Mouse (Mus musculus) urinary bladder, postnatal 4 days (tissue): ENCODE results near the gene Pde2a.

Source experiments
- DNase-seq, 2 experiments: peaks; one replicate each; pipeline ENCODE4 v3.0.0; 2021 to 2022; ENCODE audit warnings: low spot score in 2 of 2

Gene Pde2a

DNA sequence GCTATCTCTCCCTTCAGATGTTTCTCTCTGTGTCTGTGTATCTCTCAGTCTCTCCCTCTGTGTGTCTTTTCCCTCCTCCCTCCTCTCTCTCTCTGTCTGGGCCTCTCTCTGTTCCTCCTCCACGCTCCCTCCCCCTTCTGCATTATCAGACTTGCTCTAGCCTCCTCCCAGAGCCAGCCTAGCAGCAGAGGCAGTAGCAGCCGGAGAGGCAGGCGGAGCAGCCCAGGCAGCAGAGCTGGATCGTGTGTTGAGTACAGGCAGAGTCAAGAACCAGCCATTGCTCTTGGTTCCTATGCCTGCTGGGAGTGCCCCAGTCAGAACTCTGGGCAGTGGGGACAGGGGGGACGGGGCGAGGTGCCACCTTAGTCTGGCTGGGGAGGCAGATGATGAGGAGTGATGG, at the start of gene Pde2a:
Pde2a (plus strand) TSS at position 163 of the 400 bp plus-strand sequence.
- no peak for DNase-seq

DNA sequence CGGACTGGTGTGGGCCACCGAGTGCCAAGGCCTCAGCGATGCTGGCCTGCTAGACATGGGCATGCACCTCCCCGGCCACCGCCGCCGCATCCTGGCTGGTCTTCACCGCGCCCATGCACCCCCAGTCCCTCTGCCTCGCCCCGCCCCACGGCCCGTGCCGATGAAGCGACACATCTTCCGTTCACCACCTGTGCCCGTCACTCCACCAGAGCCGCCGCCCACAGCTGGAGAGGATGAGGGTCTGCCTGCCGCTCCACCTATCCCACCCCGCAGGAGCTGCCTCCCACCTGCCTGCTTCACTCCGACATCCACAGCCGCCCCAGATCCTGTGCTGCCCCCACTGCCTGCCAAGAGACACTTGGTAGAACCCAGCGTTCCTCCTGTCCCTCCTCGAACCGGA, 48.4 kb upstream of the Pde2a start:
- DNase-seq, result no peak

DNA sequence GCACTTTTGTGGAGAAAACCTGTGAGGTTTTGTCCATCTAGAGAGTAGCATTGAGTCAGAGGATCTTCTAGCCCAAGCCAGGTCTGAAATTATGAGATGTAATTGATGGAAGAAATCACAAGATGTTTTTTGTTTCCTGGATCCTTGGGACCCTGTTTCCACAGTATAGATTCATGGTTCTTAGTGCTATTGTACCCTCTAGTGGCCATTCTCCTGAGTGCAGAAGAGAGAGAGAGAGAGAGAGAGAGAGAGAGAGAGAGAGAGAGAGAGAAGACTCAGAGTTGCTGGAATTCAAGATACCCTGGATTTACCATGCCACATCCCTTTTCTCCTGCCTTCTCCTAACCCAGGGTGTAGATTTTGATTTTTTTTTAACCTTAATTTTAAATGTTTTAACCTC, 47.3 kb upstream of the Pde2a start:
- DNase-seq, result no peak

DNA sequence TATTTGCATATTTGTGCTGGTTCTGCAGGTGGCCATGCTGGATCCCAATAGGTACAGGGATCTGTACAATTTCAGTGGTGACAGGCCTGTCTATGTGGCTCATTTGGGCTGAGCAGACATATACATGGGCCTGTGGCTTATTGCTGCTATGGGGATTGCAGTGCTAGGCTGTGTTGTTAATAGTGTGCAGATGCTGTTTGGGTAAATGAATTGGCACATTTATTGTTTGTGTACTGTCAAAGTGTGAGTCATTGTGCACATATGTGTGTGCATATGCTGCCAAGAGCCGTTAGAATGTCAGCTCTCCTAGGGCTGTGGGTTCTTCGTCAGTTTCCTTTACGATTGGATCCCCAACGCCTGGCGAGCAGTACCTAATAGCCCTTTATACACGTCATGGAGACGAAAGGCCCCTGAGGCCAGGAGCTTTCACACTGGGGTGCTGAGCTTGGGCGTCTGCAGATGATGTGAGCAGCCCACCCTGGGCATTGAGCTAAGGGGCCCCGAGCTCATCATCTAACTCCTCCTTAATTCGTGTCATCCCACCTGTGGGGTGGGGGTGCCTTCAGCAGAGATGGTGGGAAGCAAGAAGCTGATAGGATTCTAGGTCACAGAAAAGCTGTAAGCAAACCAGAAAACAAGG, 44.7 kb upstream of the Pde2a start:
- no peak for DNase-seq

DNA sequence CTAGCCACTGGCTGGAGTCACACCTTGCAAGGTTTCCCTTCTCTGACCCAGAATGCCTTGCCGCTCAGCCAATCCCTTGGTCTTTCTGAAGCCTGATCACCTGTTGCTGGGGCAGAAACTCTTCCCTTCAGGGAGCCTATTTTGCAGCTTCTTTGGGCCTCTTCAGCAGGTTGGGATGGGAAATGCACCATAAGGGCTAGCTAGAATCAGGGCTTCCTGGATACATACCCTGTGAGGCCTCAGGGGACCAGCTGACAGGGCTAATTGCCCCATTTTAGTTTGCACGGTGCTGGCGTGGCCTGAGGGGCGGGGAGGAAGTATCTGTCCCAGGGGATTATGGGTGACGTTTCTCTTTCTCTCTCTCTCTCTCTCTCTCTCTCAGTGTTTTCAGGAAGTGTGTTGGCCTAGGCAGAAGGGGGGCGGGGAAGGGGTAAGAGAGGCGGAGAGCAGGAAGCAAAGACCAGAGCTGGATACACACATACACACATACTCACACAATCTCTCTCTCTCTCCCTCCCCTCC, 43.7 kb upstream of the Pde2a start:
- DNase-seq, result peak; percentile 73 to 80

DNA sequence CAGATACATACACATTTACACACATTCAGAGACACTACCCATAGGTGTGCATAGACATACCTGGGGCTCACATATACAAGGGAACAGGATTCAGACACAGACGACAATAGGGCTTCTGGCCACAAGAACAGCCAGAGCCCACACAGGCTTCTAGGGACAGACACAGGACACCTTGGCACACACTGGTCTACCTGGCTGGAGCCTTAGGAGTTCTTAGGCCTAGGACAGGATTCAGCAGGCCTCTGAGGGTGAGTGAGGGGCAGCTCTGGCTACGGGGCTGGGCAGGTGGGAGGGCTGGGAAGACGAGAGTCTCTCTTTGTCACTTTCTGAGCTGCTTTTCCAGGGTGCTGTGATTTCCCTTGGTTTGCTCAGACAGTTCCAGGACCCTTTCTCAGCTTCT, 43.2 kb upstream of the Pde2a start:
- no peak for DNase-seq

DNA sequence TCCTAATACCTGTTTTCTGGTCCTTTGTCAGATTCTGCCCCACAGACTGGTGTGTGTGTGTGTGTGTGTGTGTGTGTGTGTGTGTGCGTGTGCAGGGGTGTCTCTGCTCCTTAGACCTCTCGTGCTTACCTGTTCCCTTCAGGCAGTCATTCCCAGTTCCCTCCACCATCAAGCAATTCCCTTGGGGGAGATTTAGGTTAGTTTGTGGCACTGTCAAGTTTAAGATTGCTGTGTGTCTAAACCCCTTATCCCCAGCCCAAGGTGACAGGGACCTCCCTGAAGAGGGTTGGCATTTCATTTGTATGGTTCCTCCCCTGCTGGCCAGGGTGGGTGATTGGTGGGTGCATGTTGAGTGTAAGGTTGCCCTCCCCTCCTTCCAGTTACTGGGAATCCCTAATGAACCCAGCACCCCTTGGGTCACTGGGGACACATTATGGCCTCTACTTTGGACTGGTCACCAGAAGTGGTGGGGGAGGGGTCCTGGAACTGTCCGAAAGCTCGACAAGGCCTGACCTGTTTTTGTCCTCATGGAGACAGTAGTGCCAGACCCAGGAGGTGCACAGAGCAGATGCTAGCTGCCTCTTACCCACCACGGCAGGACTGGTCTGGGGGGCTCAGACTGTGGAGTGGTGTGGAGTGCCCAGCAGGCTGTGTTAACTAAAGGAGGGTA, 42.6 kb upstream of the Pde2a start:
- DNase-seq, result no peak

DNA sequence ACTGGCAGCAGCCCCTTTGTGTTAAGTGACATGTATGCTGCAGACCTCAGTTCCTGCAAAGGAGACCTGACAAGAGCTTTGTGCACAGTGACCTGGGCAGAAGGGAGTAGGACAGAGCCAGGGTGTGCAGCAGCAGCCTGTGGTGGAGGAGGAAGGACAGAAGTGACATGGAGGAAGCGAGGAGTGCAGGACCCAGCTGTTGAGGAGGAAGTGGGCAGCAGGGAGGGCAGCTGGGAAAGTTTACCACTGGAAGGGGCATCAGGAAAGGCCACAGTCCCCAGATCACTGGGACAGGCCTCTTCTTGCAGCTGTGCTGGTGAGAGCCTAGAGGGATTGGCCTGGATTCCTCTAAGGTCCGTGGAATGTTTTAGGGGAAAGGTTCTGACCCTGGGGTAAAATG, 41.8 kb upstream of the Pde2a start:
- no peak for DNase-seq

DNA sequence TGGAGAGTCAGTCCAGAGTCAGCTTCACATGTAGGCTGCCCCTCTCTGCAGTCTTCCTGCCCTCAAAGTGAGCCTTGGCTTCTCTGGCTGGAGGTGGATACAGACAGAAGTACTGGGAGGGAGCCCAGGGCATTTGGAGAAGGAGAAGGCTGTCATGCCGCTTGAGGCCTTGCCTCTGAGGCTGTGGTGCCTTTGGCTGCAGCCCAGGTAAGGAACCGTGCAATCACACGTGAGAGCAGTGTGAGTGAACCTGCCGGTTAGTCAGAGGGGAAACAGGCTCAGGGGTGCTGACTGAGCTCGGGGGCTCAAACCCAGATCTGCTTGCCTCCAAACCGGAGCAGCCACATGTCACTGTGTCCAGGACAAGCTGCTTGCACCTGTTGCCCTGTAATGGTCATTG, 40.0 kb upstream of the Pde2a start:
- no peak for DNase-seq

DNA sequence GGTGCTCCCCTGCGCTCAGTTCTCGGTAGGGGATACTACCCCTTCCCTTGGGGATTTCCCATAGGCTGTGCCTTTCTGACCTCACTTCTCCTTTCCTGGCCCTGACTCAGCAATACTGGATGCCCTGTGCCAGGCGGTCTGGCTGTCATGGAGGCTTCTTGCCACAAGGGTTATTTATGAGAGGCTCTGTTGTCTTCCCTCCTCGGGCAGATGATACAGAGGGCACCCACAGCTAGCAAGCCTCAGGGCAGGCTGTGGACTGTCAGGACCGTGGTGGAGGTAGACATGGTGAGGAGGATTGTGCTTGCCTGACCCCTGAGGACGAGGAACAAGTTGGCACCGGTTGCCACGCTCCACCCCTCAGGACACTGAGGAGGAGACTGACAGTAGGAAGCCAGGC, 39.1 kb upstream of the Pde2a start:
- no peak for DNase-seq

DNA sequence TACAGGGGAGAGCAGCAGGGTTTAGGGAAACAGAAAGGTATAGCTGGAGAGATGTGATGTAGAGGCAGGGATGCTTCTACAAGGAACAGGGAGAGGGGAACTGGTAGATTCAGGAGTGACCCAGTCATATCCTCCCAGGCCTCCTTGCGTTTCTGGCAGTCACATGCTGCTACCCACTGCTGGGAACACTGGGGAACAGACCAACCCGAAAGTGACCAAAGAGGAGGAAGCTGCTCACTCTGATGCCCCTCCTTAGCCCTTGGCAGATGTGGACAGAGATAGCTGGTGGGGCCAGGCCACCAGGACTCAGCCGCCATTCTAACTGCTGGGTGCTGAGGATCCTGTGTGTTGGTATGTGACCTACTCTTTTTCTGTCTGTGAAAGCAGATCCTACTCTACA, 37.7 kb upstream of the Pde2a start:
- no peak for DNase-seq

DNA sequence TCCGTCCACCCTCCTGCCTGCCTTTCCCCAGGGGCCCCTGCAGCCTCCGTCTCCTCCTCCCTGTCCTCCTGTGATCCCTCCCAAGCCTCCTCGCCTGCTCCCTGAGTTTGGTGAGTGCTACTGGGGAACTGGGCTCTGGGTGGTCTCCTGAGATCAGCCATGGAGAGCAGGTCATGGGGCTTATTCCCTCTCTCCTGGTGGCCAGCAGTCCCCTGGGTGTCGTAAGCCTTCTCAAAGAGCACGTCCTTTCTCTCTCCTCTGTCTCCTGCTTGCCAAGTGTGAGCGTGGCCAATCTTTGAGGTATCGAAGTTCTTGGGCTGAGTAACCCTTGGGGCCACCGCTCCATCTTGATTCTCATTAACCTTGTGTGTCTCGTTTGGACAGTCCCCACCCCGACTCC, 36.6 kb upstream of the Pde2a start:
- no peak for DNase-seq

DNA sequence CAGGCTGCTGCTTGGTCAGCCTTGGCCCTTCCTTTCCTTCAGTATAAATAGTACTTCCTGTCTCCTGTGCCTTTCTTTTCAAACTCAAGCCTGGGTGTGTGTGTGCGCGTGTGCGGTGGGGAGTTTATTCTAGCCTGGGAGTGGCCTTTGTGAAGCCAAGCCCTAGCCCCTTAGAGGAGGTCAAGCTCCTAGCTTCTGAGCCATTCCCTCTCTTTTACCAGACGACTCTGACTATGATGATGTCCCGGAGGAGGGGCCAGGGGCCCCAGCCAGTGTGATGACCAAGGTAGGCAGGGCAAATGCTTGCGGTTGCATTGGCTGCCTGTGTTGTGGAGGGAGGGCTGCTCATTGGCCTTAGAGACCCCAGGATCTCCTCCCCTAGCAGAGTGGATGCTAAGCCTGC, 36.2 kb upstream of the Pde2a start:
- DNase-seq, result peak in 1 of 2 experiments; percentile 61

DNA sequence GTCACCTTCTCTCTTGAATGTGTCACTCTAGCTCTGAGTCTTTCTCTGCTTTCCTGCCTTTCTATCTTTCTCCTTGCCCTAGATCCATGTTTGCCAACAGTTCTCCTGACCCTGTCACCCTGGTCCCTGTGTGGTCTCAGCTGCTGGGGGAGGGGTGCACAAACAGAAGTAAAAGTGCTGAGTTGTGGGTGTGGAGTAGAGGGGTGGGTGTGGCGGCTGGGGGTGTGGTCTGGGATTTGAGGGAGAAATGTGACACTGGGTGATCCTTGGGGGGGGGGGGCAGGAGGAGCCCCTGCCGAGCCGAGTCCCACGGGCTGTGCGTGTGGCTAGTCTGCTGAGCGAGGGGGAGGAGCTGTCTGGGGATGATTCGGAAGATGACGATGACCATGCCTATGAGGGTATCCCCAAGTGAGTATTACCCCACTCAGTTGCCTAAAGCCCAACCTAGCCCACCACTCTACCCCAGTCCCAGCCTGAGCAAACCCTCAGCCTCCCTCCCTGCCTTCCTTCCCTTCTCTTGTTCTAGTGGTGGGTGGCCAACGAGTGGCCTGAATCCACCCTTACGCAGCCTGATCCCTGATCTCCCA, 35.5 kb upstream of the Pde2a start:
- no peak for DNase-seq

DNA sequence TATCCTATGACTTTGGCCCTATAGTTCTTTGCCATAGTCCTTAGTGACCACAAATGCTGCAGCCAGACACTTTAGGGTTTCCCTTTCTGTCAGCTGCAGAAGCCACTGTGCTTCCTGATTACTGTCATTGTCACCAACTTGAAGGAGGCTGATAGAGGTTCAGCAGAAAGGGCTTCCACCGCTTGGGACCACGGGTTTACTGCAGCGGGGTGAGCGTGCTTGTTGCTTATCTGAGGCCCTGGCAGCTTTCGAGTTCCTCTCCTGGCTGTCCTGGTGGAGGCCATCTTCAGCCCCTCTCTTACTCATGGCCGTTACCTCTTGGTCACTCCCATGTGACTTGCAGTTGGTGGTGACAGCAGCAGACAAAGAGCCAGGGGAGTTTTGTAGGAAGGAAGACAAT, 32.2 kb upstream of the Pde2a start:
- peak in 1 of 2 experiments; percentile 15 for DNase-seq

DNA sequence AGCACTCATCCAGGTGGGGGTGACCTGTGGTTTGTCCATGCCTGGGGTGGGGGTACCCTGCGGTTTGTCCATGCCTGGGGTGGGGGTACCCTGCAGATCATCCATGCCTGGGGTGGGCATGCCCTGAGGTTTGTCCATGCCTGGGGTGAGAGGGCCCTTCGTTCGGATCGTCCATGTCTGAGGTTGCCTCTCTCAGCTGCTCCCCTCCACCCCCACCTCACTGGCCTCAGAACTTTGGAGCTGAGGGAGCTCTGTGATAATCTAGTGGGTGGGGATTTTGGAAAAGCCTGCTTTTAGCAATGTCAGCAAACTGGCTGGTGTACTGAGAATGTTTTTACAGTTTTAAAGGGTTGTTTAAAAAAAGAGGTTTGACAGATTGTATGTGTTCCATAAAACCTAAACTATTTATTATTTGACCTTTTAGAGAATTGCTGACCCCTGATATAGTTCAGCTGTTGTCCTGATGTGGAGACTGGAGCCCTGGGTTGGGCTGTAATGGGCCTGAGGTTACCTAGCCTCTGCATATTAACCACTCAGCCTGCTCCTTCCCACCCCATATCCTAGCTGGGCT, 29.5 kb upstream of the Pde2a start:
- DNase-seq, result peak in 1 of 2 experiments; percentile 52

DNA sequence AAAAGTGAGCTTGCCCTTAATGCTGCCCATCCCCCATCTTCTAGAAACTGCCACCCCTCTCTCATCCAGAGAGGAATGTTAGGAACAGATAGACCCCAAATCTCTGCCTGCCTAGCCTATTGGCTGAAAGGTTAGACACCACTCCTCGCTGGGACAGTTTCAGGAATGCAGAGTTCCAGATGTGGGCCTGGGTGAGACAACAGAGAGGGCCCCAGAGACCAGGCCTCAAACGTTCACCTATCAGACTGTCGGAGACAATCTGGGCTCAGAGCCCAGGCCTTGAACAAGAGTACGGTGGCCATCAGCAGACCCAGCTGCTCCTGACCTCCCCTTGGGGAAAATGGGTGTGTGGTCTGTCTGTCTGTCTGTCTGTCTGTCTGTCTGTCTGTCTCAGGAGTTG, 28.5 kb upstream of the Pde2a start:
- DNase-seq, result peak in 1 of 2 experiments; percentile 67

DNA sequence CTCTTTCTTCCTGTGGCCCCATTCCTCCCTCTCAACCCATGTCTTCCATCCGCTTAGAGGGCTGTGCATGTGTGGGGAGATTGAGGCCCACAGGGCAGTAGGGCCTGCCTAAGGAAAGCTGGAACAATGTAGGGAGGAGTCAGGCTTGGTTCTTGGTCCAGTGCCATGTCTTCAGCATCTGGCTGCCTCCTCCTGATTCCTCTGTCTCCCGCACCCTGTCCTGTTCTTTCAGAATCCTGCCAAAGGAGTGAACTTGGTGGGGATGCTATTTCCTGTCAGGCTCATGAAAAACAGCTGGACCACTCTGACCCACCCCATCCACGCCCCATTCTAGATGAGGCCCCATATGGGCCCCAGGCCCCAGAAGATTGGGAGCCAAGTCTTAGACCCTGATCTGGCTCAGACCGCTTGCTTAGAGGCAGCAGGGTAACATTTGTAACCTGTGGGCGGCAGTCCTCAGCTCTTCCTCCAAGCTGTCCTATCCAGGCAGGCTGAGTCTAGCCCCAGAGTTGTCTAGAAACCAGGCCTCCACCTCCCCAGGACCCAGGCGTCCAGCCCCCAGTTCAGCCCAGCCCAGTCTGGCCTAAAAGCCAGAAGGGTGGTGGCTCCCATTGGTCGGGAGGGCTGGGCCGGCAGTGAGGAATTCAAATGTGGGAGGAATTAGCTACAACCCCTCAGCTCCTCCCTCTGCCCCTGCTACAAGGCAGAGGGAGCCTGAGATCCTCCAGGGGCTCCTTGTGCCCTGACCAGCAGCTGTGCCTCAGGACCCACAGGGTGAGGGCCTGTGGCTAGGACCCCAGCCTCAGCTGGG, 27.6 kb upstream of the Pde2a start:
- peak; percentile 83 to 89 for DNase-seq

DNA sequence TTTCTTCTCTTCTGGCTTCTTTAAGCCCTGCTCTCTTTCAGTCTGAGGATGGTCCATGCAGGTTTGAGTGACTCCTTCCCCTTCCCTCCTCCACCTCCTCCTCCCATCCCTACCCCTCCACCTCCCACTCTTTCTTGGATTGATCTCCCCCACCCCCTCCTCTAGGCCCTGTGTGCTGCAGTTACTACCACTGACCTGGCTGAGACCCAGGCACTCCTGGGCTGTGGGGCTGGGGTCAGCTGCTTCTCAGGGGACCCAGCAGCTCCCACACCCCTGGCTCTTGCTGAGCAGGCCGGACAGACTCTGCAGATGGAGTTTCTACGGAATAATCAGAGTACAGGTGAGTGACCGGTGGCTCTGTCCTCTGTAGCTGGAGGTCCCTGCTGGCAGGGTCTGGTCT, 26.9 kb upstream of the Pde2a start:
- DNase-seq, result no peak

DNA sequence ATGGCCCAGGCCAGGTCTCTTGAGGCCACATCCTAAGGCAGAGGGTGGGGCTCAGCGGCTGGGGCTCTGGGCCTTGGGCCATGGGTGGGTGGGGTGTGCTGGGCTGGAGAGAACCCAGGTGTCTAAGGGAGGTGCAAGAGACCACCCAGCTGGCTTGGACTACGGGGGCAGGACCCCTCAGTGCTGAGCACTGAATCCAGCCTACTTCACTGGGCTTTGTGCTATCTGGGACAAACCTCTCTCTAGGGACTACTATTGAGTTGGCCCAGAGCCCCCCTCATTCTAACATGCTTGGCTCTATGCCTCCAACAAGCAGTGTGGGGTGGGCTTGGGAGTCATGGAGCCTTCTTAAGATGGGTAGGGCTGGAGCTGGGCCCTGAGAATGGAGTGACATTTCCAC, 26.0 kb upstream of the Pde2a start:
- DNase-seq, result peak in 1 of 2 experiments; percentile 63

DNA sequence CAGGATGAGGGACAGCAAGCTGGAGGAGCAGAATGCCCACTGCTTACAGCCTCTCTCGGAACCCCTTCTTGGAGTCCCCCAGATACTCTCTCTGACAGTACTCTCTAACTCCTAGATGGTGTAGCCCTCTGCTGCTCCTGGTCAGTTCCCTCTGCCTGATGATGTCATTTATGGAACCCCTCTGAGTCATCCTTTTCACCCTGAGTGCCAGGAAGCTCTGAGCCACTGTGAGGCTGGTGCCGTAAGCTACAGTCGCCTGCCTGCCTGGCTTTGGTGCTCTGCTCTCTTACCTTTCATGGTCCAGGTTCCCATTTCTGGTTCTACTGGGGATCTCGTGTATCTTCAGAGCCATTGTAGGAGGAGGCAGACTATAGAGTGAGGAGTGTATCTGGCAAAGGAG, 24.3 kb upstream of the Pde2a start:
- DNase-seq, result no peak

DNA sequence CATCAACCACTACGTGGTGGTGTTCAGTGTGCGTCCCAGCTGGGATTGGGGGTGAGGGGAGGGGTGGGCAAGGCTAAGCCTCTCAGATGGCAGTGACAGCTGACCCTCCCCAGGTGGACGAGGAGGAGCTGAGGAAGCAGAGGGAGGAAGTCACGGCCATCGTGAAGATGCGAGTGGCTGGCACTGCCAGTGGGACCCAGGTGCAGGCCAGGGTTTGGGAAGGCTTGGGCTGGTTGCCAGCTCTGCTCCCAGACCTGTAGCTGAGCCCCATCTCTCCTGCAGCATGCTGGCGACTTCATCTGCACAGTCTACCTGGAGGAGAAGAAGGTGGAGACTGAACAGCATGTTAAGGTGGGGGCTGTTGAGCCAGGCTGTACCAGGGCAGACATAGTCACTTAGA, 20.0 kb upstream of the Pde2a start:
- DNase-seq, result no peak
